Mouse (Mus musculus): ENCODE data around the gene Cdc34. TPM values are rescaled to one million over a fixed set of nuclear protein-coding genes. Genes with fewer than 3 reads are reported as not detected.

Gene Cdc34
- total RNA-seq, 2 experiments from 2014 or later: 307 to 315 TPM

Other genes with a start within 250 kb of the Cdc34 start
- not detected for gene Vmn2r83, start 213.5 kb upstream of the Cdc34 start, total RNA-seq (2021)
- gene Plpp2, start 148.4 kb upstream of the Cdc34 start, total RNA-seq (2021): 1 to 10 TPM; 4.5 to 4.6 TPM
- gene Mier2, start 127.0 kb upstream of the Cdc34 start, total RNA-seq (2021): 10 to 100 TPM; 24.0 to 25.4 TPM
- not detected for gene Theg, start 94.9 kb upstream of the Cdc34 start, total RNA-seq (2021)
- gene C2cd4c, start 68.2 kb upstream of the Cdc34 start, total RNA-seq (2021): under 1 TPM; 0.07 to 0.13 TPM
- 1 to 10 TPM; 5.8 to 5.9 TPM for gene Shc2, start 44.3 kb upstream of the Cdc34 start, total RNA-seq (2021)
- gene Odf3l2, start 36.5 kb upstream of the Cdc34 start, total RNA-seq (2021): not detected
- gene Madcam1, start 17.6 kb upstream of the Cdc34 start, total RNA-seq (2021): under 1 TPM in 1 of 2 experiments, not detected in 1; 0.39 TPM
- gene Tpgs1, start 12.8 kb upstream of the Cdc34 start, total RNA-seq (2021): 10 to 100 TPM; 21.2 to 21.6 TPM
- gene Gzmm, start 6.8 kb downstream of the Cdc34 start, total RNA-seq (2021): 1 to 10 TPM; 2.5 to 3.8 TPM
- 100 to 1,000 TPM; 390 to 392 TPM for gene Bsg, start 22.3 kb downstream of the Cdc34 start, total RNA-seq (2021)
- gene Hcn2, start 34.4 kb downstream of the Cdc34 start, total RNA-seq (2021): under 1 TPM; 0.96 TPM
- gene Polrmt, start 64.4 kb downstream of the Cdc34 start, total RNA-seq (2021): 10 to 100 TPM; 25.5 to 27.8 TPM
- gene Fgf22, start 72.9 kb downstream of the Cdc34 start, total RNA-seq (2021): not detected
- 10 to 100 TPM; 45.0 to 52.5 TPM for gene Rnf126, start 84.8 kb downstream of the Cdc34 start, total RNA-seq (2021)
- 1 to 10 TPM; 1.1 to 2.1 TPM for gene Fstl3, start 95.1 kb downstream of the Cdc34 start, total RNA-seq (2021)
- gene Prss57, start 108.8 kb downstream of the Cdc34 start, total RNA-seq (2021): not detected
- gene Palm, start 111.4 kb downstream of the Cdc34 start, total RNA-seq (2021): 10 to 100 TPM; 42.1 to 50.8 TPM
- gene Misp, start 138.8 kb downstream of the Cdc34 start, total RNA-seq (2021): under 1 TPM in 1 of 2 experiments, not detected in 1; 0.42 TPM
- 100 to 1,000 TPM; 167 to 170 TPM for gene Ptbp1, start 172.2 kb downstream of the Cdc34 start, total RNA-seq (2021)
- under 1 TPM in 1 of 2 experiments, not detected in 1; 0.47 TPM for gene Prtn3, start 192.3 kb downstream of the Cdc34 start, total RNA-seq (2021)
- gene Plppr3, start 192.4 kb downstream of the Cdc34 start, total RNA-seq (2021): 1 to 10 TPM; 1.2 to 1.3 TPM
- under 1 TPM in 1 of 2 experiments, not detected in 1; 0.29 TPM for gene Elane, start 204.1 kb downstream of the Cdc34 start, total RNA-seq (2021)
- 100 to 1,000 TPM in 1 of 2 experiments, 10 to 100 TPM in 1; 85.8 to 154 TPM for gene Cfd, start 208.7 kb downstream of the Cdc34 start, total RNA-seq (2021)
- 10 to 100 TPM; 39.4 to 41.1 TPM for gene Med16, start 226.7 kb downstream of the Cdc34 start, total RNA-seq (2021)
- not detected for gene Gm26602, start 228.7 kb downstream of the Cdc34 start, total RNA-seq (2021)
- gene Kiss1r, start 234.8 kb downstream of the Cdc34 start, total RNA-seq (2021): under 1 TPM; 0.41 to 0.56 TPM
- 100 to 1,000 TPM in 1 of 2 experiments, 10 to 100 TPM in 1; 97.9 to 102 TPM for gene R3hdm4, start 239.0 kb downstream of the Cdc34 start, total RNA-seq (2021)
- 1 to 10 TPM; 4.5 to 4.9 TPM for gene Arid3a, start 244.8 kb downstream of the Cdc34 start, total RNA-seq (2021)

All from gastrocnemius, postnatal 4 days (tissue).